ENCODE assay signal across 8 mouse cellular contexts in the genomic region with DNA sequence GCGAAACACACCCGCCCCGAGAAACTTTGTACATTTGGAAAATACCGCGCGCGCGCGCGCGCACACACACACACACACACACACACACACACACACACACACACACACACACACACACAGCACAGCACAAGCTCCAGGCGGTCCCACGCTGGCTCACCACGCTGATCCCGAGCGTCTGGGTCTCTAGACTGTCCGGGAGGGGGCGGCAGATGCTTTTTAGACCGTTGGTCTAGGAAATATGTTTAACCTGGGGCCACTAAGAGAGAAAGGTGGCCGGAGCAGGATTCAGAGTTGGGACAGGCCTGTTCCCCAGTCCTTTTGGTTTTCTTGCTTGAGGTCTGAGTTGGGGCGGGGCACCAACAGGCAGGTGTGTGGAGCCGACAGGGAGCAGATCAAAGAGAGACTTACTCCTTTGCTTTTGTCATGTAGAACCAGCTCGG. TPM values are rescaled to one million over a fixed set of nuclear protein-coding genes. Genes with fewer than 3 reads are reported as not detected.
DNase-seq lines count a peak whose midpoint lies in the region; ATAC-seq and TF ChIP-seq lines count a peak whose summit lies in the region.

No protein-coding gene starts in this region.

- H3K36me3 ChIP-seq in spleen, adult 2 months (ENCODE audit: control insufficient read depth, insufficient read depth, low read length): no peaks in the 10 kb centered on the region
- H3K36me3 ChIP-seq in heart, embryonic 13.5 days: no peaks in the 10 kb centered on the region
- H3K36me3 ChIP-seq in kidney, postnatal 0 days (ENCODE audit: insufficient read depth, low read length): no peaks in the 10 kb centered on the region
- no peaks in the 10 kb centered on the region for H3K36me3 ChIP-seq in stomach, embryonic 15.5 days

- peak in 1 of 2 experiments; percentile 14 for DNase-seq in spleen, adult 2 months (ENCODE audit: low read depth in 1 of 2, low spot score in 2 of 2)
- no peak for DNase-seq in spleen, postnatal 14 days (ENCODE audit: low spot score in 2 of 2)
- DNase-seq in embryo, embryonic 10 days (ENCODE audit: low spot score): peak; percentile 77
- DNase-seq in kidney, postnatal 0 days (ENCODE audit: low spot score): peak; percentile 89
- DNase-seq in lung, postnatal 36 days: peak; percentile 78
- DNase-seq in left cerebral cortex, adult 9 months (ENCODE audit: low spot score in 2 of 2): no peak

- H3K27ac ChIP-seq in spleen, adult 2 months (ENCODE audit: insufficient read depth, low read length): no peak overlapping the region
- no peak overlapping the region for H3K27ac ChIP-seq in heart, embryonic 13.5 days (replicated peaks)
- H3K27ac ChIP-seq in kidney, postnatal 0 days: no peak overlapping the region
- H3K27ac ChIP-seq in stomach, embryonic 15.5 days: no peak overlapping the region

- peak overlapping the region; percentile 78 for H3K4me2 ChIP-seq in heart, embryonic 13.5 days
- H3K4me2 ChIP-seq in kidney, postnatal 0 days (ENCODE audit: low read length): peak overlapping the region; percentile 71
- peak overlapping the region; percentile 72 for H3K4me2 ChIP-seq in stomach, embryonic 15.5 days

- H3K9me3 ChIP-seq in heart, embryonic 13.5 days: no peaks in the 10 kb centered on the region
- no peaks in the 10 kb centered on the region for H3K9me3 ChIP-seq in kidney, postnatal 0 days (replicated peaks; ENCODE audit: low read length)
- H3K9me3 ChIP-seq in stomach, embryonic 15.5 days: no peaks in the 10 kb centered on the region

- peak overlapping the region; percentile 2; the same call in 1 of the 2 replicates for H3K4me3 ChIP-seq in spleen, adult 2 months (ENCODE audit: extremely low read depth, insufficient read depth, insufficient read length)
- peak overlapping the region; percentile 52 for H3K4me3 ChIP-seq in heart, embryonic 13.5 days
- peak overlapping the region; percentile 27 for H3K4me3 ChIP-seq in kidney, postnatal 0 days (replicated peaks; ENCODE audit: low read depth, low read length)
- peak overlapping the region; percentile 35 for H3K4me3 ChIP-seq in stomach, embryonic 15.5 days (replicated peaks)

- TF ChIP-seq POLR2A in spleen, adult 2 months (IDR thresholded peaks at IDR 0.05; ENCODE audit: low read depth, low read length): no peak

- peaks cover 2% of the 10 kb centered on the region; the same call in 1 of the 2 replicates for H3K27me3 ChIP-seq in spleen, adult 2 months (ENCODE audit: control insufficient read depth, insufficient read depth, low read length)
- 0 out of 2 replicates have a peak, but pooled peaks cover 6% of the 10 kb centered on the region for H3K27me3 ChIP-seq in heart, embryonic 13.5 days (replicated peaks)
- no peaks in the 10 kb centered on the region for H3K27me3 ChIP-seq in kidney, postnatal 0 days (ENCODE audit: insufficient read depth, low read length)
- no peaks in the 10 kb centered on the region for H3K27me3 ChIP-seq in stomach, embryonic 15.5 days (replicated peaks)

- 11% methylated on average over 23 of the region's 23 CpGs for whole genome bisulfite sequencing in spleen, adult 2 months
- 3% methylated on average over 23 of the region's 23 CpGs for WGBS in heart, embryonic 13.5 days
- 3% methylated on average over 23 of the region's 23 CpGs for WGBS in kidney, postnatal 0 days
- WGBS in stomach, embryonic 15.5 days: 7% methylated on average over 14 of the region's 23 CpGs

- peak overlapping the region; percentile 74 for H3K9ac ChIP-seq in heart, embryonic 13.5 days
- H3K9ac ChIP-seq in kidney, postnatal 0 days (ENCODE audit: low read depth, low read length): peak overlapping the region; percentile 35
- no peak overlapping the region for H3K9ac ChIP-seq in stomach, embryonic 15.5 days

- TF ChIP-seq CTCF in spleen, adult 2 months (IDR thresholded peaks at IDR 0.05; ENCODE audit: extremely low read depth, insufficient read depth, insufficient read length, insufficient replicate concordance): peak; percentile 30; the same call in 1 of the 2 replicates
- TF ChIP-seq CTCF in kidney, postnatal 0 days (IDR thresholded peaks at IDR 0.05; ENCODE audit: low read depth): peak; percentile 73

- peak; percentile 47 for ATAC-seq in heart, embryonic 13.5 days (ENCODE audit: extremely low read depth, insufficient number of reproducible peaks, low FRiP score, low TSS enrichment)
- peak; percentile 77 for ATAC-seq in kidney, postnatal 0 days (replicated peaks; ENCODE audit: low FRiP score, low read depth)
- peak; percentile 60; the same call in 1 of the 2 replicates for ATAC-seq in stomach, embryonic 15.5 days (ENCODE audit: insufficient read depth, low FRiP score, low read depth)

- no peaks in the 10 kb centered on the region; the same call in 1 of the 2 replicates for H3K4me1 ChIP-seq in spleen, adult 2 months (ENCODE audit: control insufficient read depth, insufficient read depth, insufficient read length)
- H3K4me1 ChIP-seq in heart, embryonic 13.5 days: peaks cover 43% of the 10 kb centered on the region
- H3K4me1 ChIP-seq in kidney, postnatal 0 days (replicated peaks; ENCODE audit: insufficient read depth, low read length): peaks cover 12% of the 10 kb centered on the region; the same call in 1 of the 2 replicates
- H3K4me1 ChIP-seq in stomach, embryonic 15.5 days: peaks cover 24% of the 10 kb centered on the region

RNA-seq across cellular contexts. Expression of gene Fbxl14, which starts 30.4 kb away (rescaled TPM):
- polyA plus RNA-seq in spleen, adult 2 months (2012; rRNA removed): 83.8 and 131 TPM in 2 replicates
- polyA plus RNA-seq in heart, embryonic 13.5 days (2015; fragmentation: Nextera tagmentation; extraction: Ambion mirVana): 2.8 and 3.0 TPM in 2 replicates
- 5.1 and 5.3 TPM in 2 replicates for polyA plus RNA-seq in kidney, postnatal 0 days (2015; fragmentation: Nextera tagmentation; extraction: Ambion mirVana)
- polyA plus RNA-seq in stomach, embryonic 15.5 days (2015; fragmentation: Nextera tagmentation; extraction: Ambion mirVana): 4.3 and 4.8 TPM in 2 replicates

RNA-seq across cellular contexts. Expression of gene Adipor2, which starts 31.6 kb away (rescaled TPM):
- 21.0 and 21.4 TPM in 2 replicates for polyA plus RNA-seq in spleen, adult 2 months (2012; rRNA removed)
- polyA plus RNA-seq in heart, embryonic 13.5 days (2015; fragmentation: Nextera tagmentation; extraction: Ambion mirVana): 25.2 and 33.6 TPM in 2 replicates
- 43.3 and 47.3 TPM in 2 replicates for polyA plus RNA-seq in kidney, postnatal 0 days (2015; fragmentation: Nextera tagmentation; extraction: Ambion mirVana)
- 53.9 and 58.7 TPM in 2 replicates for polyA plus RNA-seq in stomach, embryonic 15.5 days (2015; fragmentation: Nextera tagmentation; extraction: Ambion mirVana)

Comparison
In these comparisons a context has a peak if more than half of its experiments do, and no peak if none do; other contexts are left out.
1. DNase-seq: peak in embryo, embryonic 10 days (single experiment), kidney, postnatal 0 days (single experiment) and lung, postnatal 36 days (single experiment); none in spleen, postnatal 14 days (0 of 2) and left cerebral cortex, adult 9 months (0 of 2).
2. H3K4me3 ChIP-seq: peak in every context shown above with its lines; median percentile 52 in heart, embryonic 13.5 days; 35 in stomach, embryonic 15.5 days; 27 in kidney, postnatal 0 days; 2 in spleen, adult 2 months.
3. RNA of gene Fbxl14, which starts 30.4 kb away (polyA plus RNA-seq): 83.8 to 131 TPM in spleen, adult 2 months; 5.1 to 5.3 TPM in kidney, postnatal 0 days, 4.3 to 4.8 TPM in stomach, embryonic 15.5 days and 2.8 to 3.0 TPM in heart, embryonic 13.5 days; every median in the first group is over 10 times any median in the second.
4. Peak in every context shown above with its lines, with median percentiles within 50 percentile points of each other: ATAC-seq and H3K4me2 ChIP-seq.